8 mouse cellular contexts compared by ENCODE assay signal in genomic region chrX:12916684-12917083, GRCm38 (mm10).
DNase-seq lines count a peak whose midpoint lies in the region; ATAC-seq and TF ChIP-seq lines count a peak whose summit lies in the region.

No protein-coding gene starts in this region.

- no peak overlapping the region for H3K4me3 ChIP-seq in stomach, postnatal 0 days (ENCODE audit: low read depth, low read length)

- no peak for TF ChIP-seq EP300 in stomach, postnatal 0 days (optimal IDR thresholded peaks at IDR 0.05)

- no peak for TF ChIP-seq CTCF in stomach, postnatal 0 days (IDR thresholded peaks at IDR 0.05; ENCODE audit: low read depth)

- no peaks in the 10 kb centered on the region for H3K4me1 ChIP-seq in stomach, postnatal 0 days (replicated peaks; ENCODE audit: control insufficient read depth, insufficient read depth)

- H3K36me3 ChIP-seq in stomach, postnatal 0 days (ENCODE audit: control insufficient read depth, insufficient read depth, low read length), result no peaks in the 10 kb centered on the region

- H3K4me2 ChIP-seq in stomach, postnatal 0 days (replicated peaks; ENCODE audit: low read depth), result peak overlapping the region; percentile 36

- no peak overlapping the region for H3K9ac ChIP-seq in stomach, postnatal 0 days (ENCODE audit: low read length)

- no peaks in the 10 kb centered on the region for H3K27me3 ChIP-seq in stomach, postnatal 0 days (ENCODE audit: control insufficient read depth, insufficient read depth, low read length)

- WGBS in stomach, postnatal 0 days, result 24% methylated on average over 10 of the region's 11 CpGs

- H3K27ac ChIP-seq in stomach, postnatal 0 days (replicated peaks), result no peak overlapping the region

- peak; percentile 10 to 22 for DNase-seq in cerebellum, postnatal 25 days
- DNase-seq in cerebellum, adult 9-11 months, result no peak
- peak; percentile 13 for DNase-seq in urinary bladder, postnatal 14 days (ENCODE audit: low spot score)
- DNase-seq in urinary bladder, postnatal 10 days (ENCODE audit: low spot score), result no peak
- DNase-seq in kidney, postnatal 4 days, result peak; percentile 16 to 38
- DNase-seq in stomach, postnatal 0 days (ENCODE audit: low spot score), result no peak
- DNase-seq in right cerebral cortex, postnatal 25 days, result no peak

- ATAC-seq in stomach, postnatal 0 days (ENCODE audit: low FRiP score, low TSS enrichment), result 0 out of 2 replicates have a peak, but pooled peaks have one; percentile 40
- no peak for ATAC-seq in frontal cortex, adult (ENCODE audit: low TSS enrichment)

- H3K9me3 ChIP-seq in stomach, postnatal 0 days (ENCODE audit: control insufficient read depth, low read length), result no peaks in the 10 kb centered on the region

Comparison
In these comparisons a context has a peak if more than half of its experiments do, and no peak if none do; other contexts are left out.
1. DNase-seq: peak in cerebellum, postnatal 25 days (2 of 2), urinary bladder, postnatal 14 days (single experiment) and kidney, postnatal 4 days (2 of 2); none in cerebellum, adult 9-11 months (single experiment), urinary bladder, postnatal 10 days (single experiment), stomach, postnatal 0 days (single experiment) and right cerebral cortex, postnatal 25 days (single experiment).